In genomic region chr5:45670280-45670670, GRCm38 (mm10) we compare ENCODE assay signal across 8 mouse cellular contexts. TPM values are rescaled to one million over a fixed set of nuclear protein-coding genes. Genes with fewer than 3 reads are reported as not detected.
A peak's percentile ranks its signal among the peaks of the same experiment; 100 is the strongest.
DNase-seq lines count a peak whose midpoint lies in the region; ATAC-seq and TF ChIP-seq lines count a peak whose summit lies in the region.

No protein-coding gene starts in this region.

- H3K9ac ChIP-seq in hindbrain, embryonic 11.5 days (ENCODE audit: low read depth, low read length) = peak overlapping the region; percentile 75
- H3K9ac ChIP-seq in midbrain, embryonic 13.5 days (replicated peaks) = peak overlapping the region; percentile 74

- peak overlapping the region; percentile 88 for H3K4me3 ChIP-seq in kidney, adult 2 months (ENCODE audit: insufficient read depth, low read depth, low read length)
- peak overlapping the region; percentile 93 for H3K4me3 ChIP-seq in bone marrow, adult 2 months (replicated peaks; ENCODE audit: control insufficient read depth, low read depth, low read length)
- H3K4me3 ChIP-seq in hindbrain, embryonic 11.5 days (ENCODE audit: low read depth, low read length) = peak overlapping the region; percentile 80
- H3K4me3 ChIP-seq in midbrain, embryonic 13.5 days (replicated peaks) = peak overlapping the region; percentile 80

- H3K4me1 ChIP-seq in kidney, adult 2 months (ENCODE audit: control insufficient read depth, insufficient read depth, low read length) = no peaks in the 10 kb centered on the region; the same call in 1 of the 2 replicates
- H3K4me1 ChIP-seq in bone marrow, adult 2 months (ENCODE audit: control insufficient read depth, insufficient read depth, low read length) = no peaks in the 10 kb centered on the region; the same call in 1 of the 2 replicates
- peaks cover 3% of the 10 kb centered on the region; the same call in 1 of the 2 replicates for H3K4me1 ChIP-seq in hindbrain, embryonic 11.5 days (replicated peaks; ENCODE audit: control insufficient read depth, insufficient read depth, low read length)
- peaks cover 16% of the 10 kb centered on the region for H3K4me1 ChIP-seq in midbrain, embryonic 13.5 days (replicated peaks)

- DNase-seq in kidney, adult 2 months = no peak
- DNase-seq in kidney, adult 9 months = no peak
- DNase-seq in hindbrain, embryonic 11.5 days (ENCODE audit: low spot score) = no peak
- no peak for DNase-seq in cerebellum, postnatal 4 days (ENCODE audit: low spot score in 2 of 2)
- DNase-seq in left cerebral cortex, postnatal 14 days (ENCODE audit: low spot score in 2 of 2) = no peak
- DNase-seq in cerebellum, adult 8-10 months = no peak

- no peaks in the 10 kb centered on the region for H3K36me3 ChIP-seq in kidney, adult 2 months (ENCODE audit: control insufficient read depth, insufficient read depth, low read length)
- no peaks in the 10 kb centered on the region for H3K36me3 ChIP-seq in hindbrain, embryonic 11.5 days (ENCODE audit: control insufficient read depth, insufficient read depth, low read length)
- H3K36me3 ChIP-seq in midbrain, embryonic 13.5 days = no peaks in the 10 kb centered on the region; the same call in 1 of the 2 replicates

- H3K27ac ChIP-seq in kidney, adult 2 months (ENCODE audit: insufficient read depth, low read depth, low read length) = no peak overlapping the region
- H3K27ac ChIP-seq in bone marrow, adult 2 months (ENCODE audit: control insufficient read depth, insufficient read depth, low read depth, low read length, poor library complexity) = peak overlapping the region; percentile 86
- H3K27ac ChIP-seq in hindbrain, embryonic 11.5 days (ENCODE audit: low read depth, low read length) = peak overlapping the region; percentile 84
- peak overlapping the region; percentile 70 for H3K27ac ChIP-seq in midbrain, embryonic 13.5 days

- no peaks in the 10 kb centered on the region for H3K27me3 ChIP-seq in kidney, adult 2 months (replicated peaks; ENCODE audit: control insufficient read depth, insufficient read depth, low read length)
- no peaks in the 10 kb centered on the region for H3K27me3 ChIP-seq in hindbrain, embryonic 11.5 days (ENCODE audit: control insufficient read depth, insufficient read depth, low read length)
- no peaks in the 10 kb centered on the region for H3K27me3 ChIP-seq in midbrain, embryonic 13.5 days

- no peak for ATAC-seq in hindbrain, embryonic 11.5 days (ENCODE audit: low FRiP score)
- no peak for ATAC-seq in midbrain, embryonic 13.5 days

- peak overlapping the region; percentile 67 for H3K4me2 ChIP-seq in hindbrain, embryonic 11.5 days (replicated peaks; ENCODE audit: low read depth, low read length)
- peak overlapping the region; percentile 97 for H3K4me2 ChIP-seq in midbrain, embryonic 13.5 days (replicated peaks)

- intact Hi-C loops in left cerebral cortex, postnatal 14 days (cut with DNase I) = no loop called here

- TF ChIP-seq CTCF in kidney, adult 2 months (conservative IDR thresholded peaks at IDR 0.05; ENCODE audit: insufficient read depth, insufficient read length, low read depth, low read length) = no peak
- TF ChIP-seq CTCF in bone marrow, adult 2 months (IDR thresholded peaks at IDR 0.05; ENCODE audit: control insufficient read depth, insufficient read depth, low read length) = no peak

- no peak for TF ChIP-seq POLR2A in kidney, adult 2 months (IDR thresholded peaks at IDR 0.05; ENCODE audit: low read depth, low read length)
- TF ChIP-seq POLR2A in bone marrow, adult 2 months (IDR thresholded peaks at IDR 0.05; ENCODE audit: borderline replicate concordance, control insufficient read depth, low read depth, low read length) = no peak

- no peaks in the 10 kb centered on the region for H3K9me3 ChIP-seq in hindbrain, embryonic 11.5 days (ENCODE audit: control insufficient read depth, low read length)
- no peaks in the 10 kb centered on the region for H3K9me3 ChIP-seq in midbrain, embryonic 13.5 days

- under 1% methylated on average over 13 of the region's 13 CpGs for WGBS in kidney, adult 2 months
- under 1% methylated on average over 13 of the region's 13 CpGs for WGBS in bone marrow, adult 2 months
- WGBS in hindbrain, embryonic 11.5 days = under 1% methylated on average over 13 of the region's 13 CpGs
- WGBS in midbrain, embryonic 13.5 days = under 1% methylated on average over 13 of the region's 13 CpGs

RNA-seq across cellular contexts. Expression of gene Ncapg, which starts 0.6 kb away (rescaled TPM):
- 0.05 and 0.14 TPM in 2 replicates for polyA plus RNA-seq in kidney, adult 2 months (2012; rRNA removed)
- 59.3 and 90.9 TPM in 2 replicates for polyA plus RNA-seq in bone marrow, adult 2 months (2011; ENCODE audit: insufficient read depth, insufficient read length, low replicate concordance, missing spikeins)
- 63.9 and 75.4 TPM in 2 replicates for polyA plus RNA-seq in hindbrain, embryonic 11.5 days (2014; fragmentation: Nextera tagmentation; extraction: Ambion mirVana)
- polyA plus RNA-seq in midbrain, embryonic 13.5 days (2015; fragmentation: Nextera tagmentation; extraction: Ambion mirVana) = 22.7 and 26.8 TPM in 2 replicates
- total RNA-seq in left cerebral cortex, postnatal 14 days (2021) = under 1 TPM; 0.61 to 0.77 TPM

RNA-seq across cellular contexts. Expression of gene Fam184b, which starts 30.9 kb away (rescaled TPM):
- 0.11 and 0.14 TPM in 2 replicates for polyA plus RNA-seq in kidney, adult 2 months (2012; rRNA removed)
- not detected in 2 replicates for polyA plus RNA-seq in bone marrow, adult 2 months (2011; ENCODE audit: insufficient read depth, insufficient read length, low replicate concordance, missing spikeins)
- 0.81 and 0.91 TPM in 2 replicates for polyA plus RNA-seq in hindbrain, embryonic 11.5 days (2014; fragmentation: Nextera tagmentation; extraction: Ambion mirVana)
- polyA plus RNA-seq in midbrain, embryonic 13.5 days (2015; fragmentation: Nextera tagmentation; extraction: Ambion mirVana) = 1.7 and 1.9 TPM in 2 replicates
- total RNA-seq in left cerebral cortex, postnatal 14 days (2021) = 10 to 100 TPM; 13.0 to 14.3 TPM

Comparison
In these comparisons a context has a peak if more than half of its experiments do, and no peak if none do; other contexts are left out.
1. RNA of gene Ncapg, which starts 0.6 kb away (polyA plus RNA-seq): 59.3 to 90.9 TPM in bone marrow, adult 2 months, 63.9 to 75.4 TPM in hindbrain, embryonic 11.5 days and 22.7 to 26.8 TPM in midbrain, embryonic 13.5 days; 0.05 to 0.14 TPM in kidney, adult 2 months; every median in the first group is over 10 times any median in the second.
2. Peak in every context shown above with its lines, with median percentiles within 50 percentile points of each other: H3K4me3 ChIP-seq.